Mouse (Mus musculus) liver, embryonic 16.5 days (tissue): ENCODE data around the gene Tacc3. TPM values are rescaled to one million over a fixed set of nuclear protein-coding genes. Genes with fewer than 3 reads are reported as not detected.

Experiments used
- ATAC-seq: fragments of 200-750 bp; cut with Nextera tagmentation; 2 replicates; pipeline ENCODE4 v1.8.0; 2017; ENCODE audit warnings: low read depth, mild to moderate bottlenecking, moderate number of reproducible peaks, moderate library complexity
- H3K27ac ChIP-seq: fragments of 300-500 bp; sonication (generic); 2 replicates; pipeline ENCODE4 v1.5.1; 2014; ENCODE audit warnings: mild to moderate bottlenecking, low read length
- H3K27me3 ChIP-seq: fragments of 300-500 bp; sonication (generic); 2 replicates; pipeline ENCODE4 v1.6.1; 2014; ENCODE audit warnings: low read depth, low read length, mixed read lengths; ENCODE audit not compliant: control insufficient read depth, insufficient read depth
- H3K36me3 ChIP-seq: fragments of 300-500 bp; sonication (generic); 2 replicates; pipeline ENCODE4 v1.6.1; 2014; ENCODE audit warnings: mild to moderate bottlenecking; ENCODE audit not compliant: control insufficient read depth, insufficient read depth
- H3K4me1 ChIP-seq: fragments of 300-500 bp; sonication (generic); 2 replicates; pipeline ENCODE4 v1.6.1; 2014; ENCODE audit warnings: low read depth, low read length, mixed read lengths; ENCODE audit not compliant: control insufficient read depth
- H3K4me2 ChIP-seq: fragments of 300-500 bp; sonication (generic); 2 replicates; pipeline ENCODE4 v1.6.1; 2014; ENCODE audit warnings: low read depth, low read length, mixed read lengths
- H3K4me3 ChIP-seq: fragments of 300-500 bp; sonication (generic); 2 replicates; pipeline ENCODE4 v1.5.1; 2014; ENCODE audit warnings: low read depth, mild to moderate bottlenecking, low read length
- H3K9ac ChIP-seq: fragments of 300-500 bp; sonication (generic); 2 replicates; pipeline ENCODE4 v1.6.1; 2014; ENCODE audit warnings: low read depth, low read length
- H3K9me3 ChIP-seq: fragments of 300-500 bp; sonication (generic); replicated peaks from 2 replicates; pipeline ENCODE4 v1.6.1; 2016; ENCODE audit warnings: low read length; ENCODE audit not compliant: control insufficient read depth
- WGBS: fragments of 180-500 bp; shearing (Covaris S2); extraction: QIAGEN DNeasy Blood & Tissue Kit; methylation state at CpG from one replicate; pipeline ENCODE4 v1.1.7; 2014; ENCODE audit not compliant: insufficient replicate concordance; 5-methylcytosine and 5-hydroxymethylcytosine counted together
- polyA plus RNA-seq: library from polyadenylated mRNA; unstranded; fragments of >200 nt; fragmentation: Nextera tagmentation; extraction: Ambion mirVana; gene quantifications from 2 replicates; pipeline ENCODE4 v1.2.1, GENCODE M21; 2015

The Tacc3 gene
- polyA plus RNA-seq, 1 experiment from 2014 or later, result 129 TPM

- peak; percentile 94 for ATAC-seq
- Histone ChIP-seq H3K27ac (peak within 1 kb of the TSS; percentile 85), H3K9me3 (no peaks in the 10 kb centered on the region), H3K36me3 (no peaks in the 10 kb centered on the region), H3K27me3 (no peaks in the 10 kb centered on the region), H3K4me3 (peak within 1 kb of the TSS; percentile 83), H3K4me2 (peak within 1 kb of the TSS; percentile 99), H3K9ac (peak within 1 kb of the TSS; percentile 79), H3K4me1 (peaks cover 22% of the 10 kb centered on the region)
- WGBS, result under 1% methylated on average over 77 of the region's 99 CpGs
Observed at GRCm38 (mm10) chr5:33629301-33629987, 28.5 kb upstream of the Tacc3 start, which contains the start of the genes Fam53a and Gm9903. Gene Fam53a (minus strand): TSS chr5:33629635. Gene Gm9903 (plus strand): TSS chr5:33629925.

- WGBS, result 2% methylated on average over 9 of the region's 9 CpGs
- H3K27ac ChIP-seq, result peak overlapping the region; percentile 85
- H3K4me1 ChIP-seq, result peaks cover 22% of the 10 kb centered on the region
- peak overlapping the region; percentile 99 for H3K4me2 ChIP-seq
- ATAC-seq, result peak; percentile 66
- no peaks in the 10 kb centered on the region for H3K36me3 ChIP-seq
- H3K4me3 ChIP-seq, result peak overlapping the region; percentile 83
- H3K9me3 ChIP-seq, result no peaks in the 10 kb centered on the region
- no peaks in the 10 kb centered on the region for H3K27me3 ChIP-seq
- peak overlapping the region; percentile 67 for H3K9ac ChIP-seq
Observed at GRCm38 (mm10) chr5:33630061-33630460, 27.9 kb upstream of the Tacc3 start.

DNA sequence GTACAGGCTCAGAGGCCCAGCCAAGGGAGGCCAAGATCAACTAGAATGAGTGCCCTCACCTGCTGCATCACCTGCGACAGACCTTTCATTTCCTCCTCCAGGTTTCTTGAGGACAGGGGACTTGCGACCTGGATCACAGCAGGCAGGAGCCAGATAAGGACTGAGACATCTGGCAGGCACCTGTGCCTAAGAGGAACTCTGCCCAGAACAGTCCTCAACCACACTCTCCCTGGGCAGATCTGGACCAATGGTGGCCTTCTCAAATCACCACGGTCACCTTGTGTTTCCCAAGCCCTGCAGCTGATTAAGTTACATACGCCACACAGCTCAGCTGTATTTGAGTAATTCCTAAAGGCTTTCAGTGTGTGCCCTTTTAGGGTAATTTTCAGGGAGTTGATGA lies 27.3 kb upstream of the Tacc3 start:
- Histone ChIP-seq H3K9me3 (no peaks in the 10 kb centered on the region), H3K9ac (peak overlapping the region; percentile 67), H3K27ac (peak overlapping the region; percentile 85), H3K4me2 (peak overlapping the region; percentile 99), H3K4me1 (peaks cover 26% of the 10 kb centered on the region), H3K4me3 (peak overlapping the region; percentile 83), H3K27me3 (no peaks in the 10 kb centered on the region), H3K36me3 (no peaks in the 10 kb centered on the region)
- WGBS, result 46% methylated on average over 4 of the region's 4 CpGs
- ATAC-seq, result no peak

DNA sequence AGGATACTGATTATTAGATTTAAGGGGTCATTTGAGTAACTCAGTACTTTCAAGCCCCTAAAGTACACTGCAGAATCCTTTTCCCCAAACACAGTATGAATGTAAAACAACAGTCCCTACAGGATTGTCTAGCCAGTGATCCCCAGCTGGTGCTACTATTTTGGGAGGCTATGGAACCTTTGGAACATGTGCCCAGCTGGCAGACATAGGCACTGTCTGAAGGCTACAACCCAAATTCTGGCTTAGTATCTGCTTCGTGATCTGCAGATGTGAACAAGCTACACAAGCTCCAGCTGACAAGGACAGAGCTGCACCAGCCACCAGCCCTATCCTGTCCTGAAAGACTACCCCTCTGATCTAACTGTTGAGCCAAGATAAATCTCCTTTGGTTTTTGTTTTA lies 25.4 kb upstream of the Tacc3 start:
- Histone ChIP-seq H3K27ac (no peak overlapping the region), H3K36me3 (peaks cover 3% of the 10 kb centered on the region; the same call in 1 of the 2 replicates), H3K4me1 (peaks cover 27% of the 10 kb centered on the region), H3K9me3 (no peaks in the 10 kb centered on the region), H3K4me2 (no peak overlapping the region), H3K4me3 (no peak overlapping the region), H3K9ac (no peak overlapping the region), H3K27me3 (no peaks in the 10 kb centered on the region)
- WGBS, result 48% methylated on average over 1 of the region's 1 CpGs
- ATAC-seq, result no peak

- Histone ChIP-seq H3K9me3 (no peaks in the 10 kb centered on the region), H3K4me3 (no peak overlapping the region), H3K4me1 (peaks cover 14% of the 10 kb centered on the region), H3K4me2 (no peak overlapping the region), H3K9ac (no peak overlapping the region), H3K27ac (no peak overlapping the region), H3K36me3 (peaks cover 17% of the 10 kb centered on the region), H3K27me3 (no peaks in the 10 kb centered on the region)
- 40% methylated on average over 3 of the region's 3 CpGs for WGBS
- peak; percentile 52 for ATAC-seq
Observed at GRCm38 (mm10) chr5:33635361-33635760, 22.6 kb upstream of the Tacc3 start.

GRCm38 (mm10) chr5:33637606-33638350 lies 20.1 kb upstream of the Tacc3 start:
- Histone ChIP-seq H3K27me3 (no peaks in the 10 kb centered on the region), H3K9me3 (no peaks in the 10 kb centered on the region), H3K9ac (no peak overlapping the region), H3K36me3 (peaks cover 41% of the 10 kb centered on the region), H3K4me1 (peaks cover 5% of the 10 kb centered on the region), H3K4me2 (no peak overlapping the region), H3K27ac (no peak overlapping the region), H3K4me3 (no peak overlapping the region)
- no peak for ATAC-seq
- WGBS, result 68% methylated on average over 3 of the region's 3 CpGs

- H3K4me2 ChIP-seq, result no peak overlapping the region
- peaks cover 5% of the 10 kb centered on the region for H3K4me1 ChIP-seq
- no peak for ATAC-seq
- peaks cover 52% of the 10 kb centered on the region for H3K36me3 ChIP-seq
- no peaks in the 10 kb centered on the region for H3K9me3 ChIP-seq
- 73% methylated on average over 4 of the region's 4 CpGs for whole genome bisulfite sequencing
- H3K9ac ChIP-seq, result no peak overlapping the region
- H3K27ac ChIP-seq, result peak overlapping the region; percentile 5; the same call in 1 of the 2 replicates
- no peak overlapping the region for H3K4me3 ChIP-seq
- no peaks in the 10 kb centered on the region for H3K27me3 ChIP-seq
Observed at GRCm38 (mm10) chr5:33638826-33639225, 19.1 kb upstream of the Tacc3 start.

GRCm38 (mm10) chr5:33640652-33641051 lies 17.3 kb upstream of the Tacc3 start:
- H3K9ac ChIP-seq, result no peak overlapping the region
- 34% methylated on average over 3 of the region's 3 CpGs for WGBS
- H3K9me3 ChIP-seq, result no peaks in the 10 kb centered on the region
- H3K4me3 ChIP-seq, result no peak overlapping the region
- no peak overlapping the region for H3K4me2 ChIP-seq
- no peaks in the 10 kb centered on the region; the same call in 1 of the 2 replicates for H3K4me1 ChIP-seq
- ATAC-seq, result no peak
- H3K27me3 ChIP-seq, result no peaks in the 10 kb centered on the region
- no peak overlapping the region for H3K27ac ChIP-seq
- H3K36me3 ChIP-seq, result peaks cover 67% of the 10 kb centered on the region

DNA sequence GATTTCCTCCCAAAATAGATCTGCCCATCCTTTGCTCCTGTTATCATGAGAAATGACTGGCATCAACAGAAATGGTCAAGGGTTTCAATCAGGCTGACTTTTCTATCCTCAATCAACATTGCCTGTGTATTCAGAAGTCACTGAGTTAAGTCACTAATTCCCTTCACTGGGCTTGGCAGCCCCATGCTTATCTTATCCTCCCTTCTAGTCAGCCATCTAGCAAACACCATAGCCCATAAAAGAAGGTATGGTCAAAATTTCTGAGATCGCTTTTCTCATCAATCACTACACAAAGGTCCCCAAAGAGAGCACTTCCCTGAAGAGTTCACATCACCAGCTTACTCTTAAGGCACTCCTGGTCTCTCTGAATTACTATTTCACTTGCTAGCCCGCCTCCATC lies 6.9 kb upstream of the Tacc3 start:
- H3K4me3 ChIP-seq, result peak overlapping the region; percentile 83
- H3K9ac ChIP-seq, result peak overlapping the region; percentile 85
- H3K4me1 ChIP-seq, result peaks cover 48% of the 10 kb centered on the region
- H3K4me2 ChIP-seq, result peak overlapping the region; percentile 78
- H3K9me3 ChIP-seq, result no peaks in the 10 kb centered on the region
- WGBS, result 10% methylated on average over 2 of the region's 2 CpGs
- peak overlapping the region; percentile 86 for H3K27ac ChIP-seq
- peaks cover 55% of the 10 kb centered on the region for H3K36me3 ChIP-seq
- ATAC-seq, result no peak
- H3K27me3 ChIP-seq, result no peaks in the 10 kb centered on the region
